Mouse (Mus musculus): ENCODE data around the gene Abhd14a.

Gene Abhd14a

GRCm38 (mm10) chr9:106470991-106471750 lies 23.7 kb upstream of the Abhd14a start:
- no peak for ATAC-seq (ENCODE audit: insufficient number of reproducible peaks, low FRiP score, low TSS enrichment)

GRCm38 (mm10) chr9:106469776-106470175 lies 22.3 kb upstream of the Abhd14a start:
- ATAC-seq (ENCODE audit: insufficient number of reproducible peaks, low FRiP score, low TSS enrichment) = no peak

GRCm38 (mm10) chr9:106469317-106469716 lies 21.8 kb upstream of the Abhd14a start:
- ATAC-seq (ENCODE audit: insufficient number of reproducible peaks, low FRiP score, low TSS enrichment) = no peak

GRCm38 (mm10) chr9:106467746-106468145 lies 20.3 kb upstream of the Abhd14a start:
- ATAC-seq (ENCODE audit: insufficient number of reproducible peaks, low FRiP score, low TSS enrichment) = no peak

GRCm38 (mm10) chr9:106466721-106467120 lies 19.2 kb upstream of the Abhd14a start:
- ATAC-seq (ENCODE audit: insufficient number of reproducible peaks, low FRiP score, low TSS enrichment) = no peak

DNA sequence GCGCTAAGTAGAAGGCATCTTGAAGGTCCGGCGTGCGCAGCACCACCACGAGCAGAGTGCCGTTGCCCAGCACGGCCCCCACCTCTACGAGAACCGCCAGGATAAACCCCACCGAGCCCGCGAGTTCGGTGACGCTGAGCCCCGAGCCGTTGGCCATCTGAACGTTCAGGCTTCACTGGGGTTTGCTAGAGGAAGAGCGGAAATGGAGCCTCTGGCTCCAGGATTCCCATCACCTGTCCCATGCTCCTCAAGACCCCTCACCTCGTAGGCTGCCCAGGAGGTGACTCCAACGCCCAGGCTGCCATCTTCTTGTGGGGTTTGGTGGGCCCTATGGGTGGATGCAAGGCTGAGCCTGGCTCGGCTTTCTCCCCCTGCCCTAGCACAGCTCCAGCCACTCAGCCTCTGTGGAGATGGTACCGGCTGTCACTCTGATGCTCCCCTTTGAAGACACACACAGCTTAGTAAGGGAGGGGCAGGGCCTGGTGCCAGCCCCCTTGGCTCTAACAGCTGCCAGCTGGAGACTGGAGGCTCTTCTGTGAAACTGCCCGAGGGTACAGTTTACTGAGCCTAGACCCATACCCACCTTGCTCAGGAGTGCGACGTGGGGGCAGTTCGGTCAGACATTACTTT lies 18.2 kb upstream of the Abhd14a start, which contains the start of gene Gpr62:
Gene Gpr62, minus strand, starts transcription at position 368 of the 630 bp plus-strand sequence.
- no peak for ATAC-seq (ENCODE audit: insufficient number of reproducible peaks, low FRiP score, low TSS enrichment)

GRCm38 (mm10) chr9:106464751-106465541 lies 17.5 kb upstream of the Abhd14a start:
- ATAC-seq (ENCODE audit: insufficient number of reproducible peaks, low FRiP score, low TSS enrichment) = peak; percentile 63

DNA sequence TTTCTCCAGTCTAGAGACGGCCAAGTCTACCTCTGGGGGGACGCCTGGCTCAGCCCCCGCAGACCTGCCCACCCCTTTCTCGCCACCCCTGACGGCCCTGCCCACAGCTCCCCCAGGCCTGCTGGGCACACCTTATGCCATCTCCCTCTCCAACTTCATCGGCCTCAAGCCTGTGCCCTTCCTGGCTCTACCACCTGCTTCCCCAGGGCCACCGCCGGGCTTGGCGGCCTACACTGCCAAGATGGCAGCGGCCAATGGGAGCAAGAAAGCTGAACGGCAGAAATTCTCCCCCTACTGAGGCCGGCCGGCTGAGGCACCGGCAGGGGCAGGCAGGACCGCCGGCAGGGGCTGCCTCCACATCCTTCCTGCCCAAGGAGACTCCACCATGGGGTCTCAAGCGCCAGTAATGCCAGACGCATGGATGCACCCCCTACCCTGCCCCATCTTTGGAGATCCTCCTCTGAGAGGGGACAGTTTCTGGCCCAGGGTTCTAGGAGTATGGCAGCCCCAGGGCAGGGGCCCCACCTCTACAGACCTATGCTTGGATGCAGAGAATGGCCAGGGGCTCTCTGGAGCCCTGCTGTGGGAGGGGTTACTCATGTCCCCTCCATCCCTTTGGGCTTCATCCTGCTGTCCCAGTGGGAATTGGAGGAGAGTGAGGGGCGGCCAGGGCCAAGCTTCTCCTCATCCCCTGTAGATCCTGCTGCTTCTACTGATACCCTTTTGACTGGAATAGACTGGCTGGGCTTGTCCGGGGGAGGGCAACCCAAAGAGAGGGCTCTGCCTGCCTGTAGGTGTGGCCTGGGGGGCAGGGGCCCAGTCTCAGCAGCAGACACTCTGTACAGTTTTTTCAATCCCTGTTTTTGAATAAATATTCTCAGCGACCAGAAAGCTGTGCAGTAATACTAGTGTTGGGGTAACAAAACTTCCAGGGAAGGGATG lies 15.9 kb upstream of the Abhd14a start:
- peak; percentile 41; the same call in 1 of the 2 replicates for ATAC-seq (ENCODE audit: insufficient number of reproducible peaks, low FRiP score, low TSS enrichment)

GRCm38 (mm10) chr9:106462430-106462800 lies 14.9 kb upstream of the Abhd14a start:
- no peak for ATAC-seq (ENCODE audit: insufficient number of reproducible peaks, low FRiP score, low TSS enrichment)

DNA sequence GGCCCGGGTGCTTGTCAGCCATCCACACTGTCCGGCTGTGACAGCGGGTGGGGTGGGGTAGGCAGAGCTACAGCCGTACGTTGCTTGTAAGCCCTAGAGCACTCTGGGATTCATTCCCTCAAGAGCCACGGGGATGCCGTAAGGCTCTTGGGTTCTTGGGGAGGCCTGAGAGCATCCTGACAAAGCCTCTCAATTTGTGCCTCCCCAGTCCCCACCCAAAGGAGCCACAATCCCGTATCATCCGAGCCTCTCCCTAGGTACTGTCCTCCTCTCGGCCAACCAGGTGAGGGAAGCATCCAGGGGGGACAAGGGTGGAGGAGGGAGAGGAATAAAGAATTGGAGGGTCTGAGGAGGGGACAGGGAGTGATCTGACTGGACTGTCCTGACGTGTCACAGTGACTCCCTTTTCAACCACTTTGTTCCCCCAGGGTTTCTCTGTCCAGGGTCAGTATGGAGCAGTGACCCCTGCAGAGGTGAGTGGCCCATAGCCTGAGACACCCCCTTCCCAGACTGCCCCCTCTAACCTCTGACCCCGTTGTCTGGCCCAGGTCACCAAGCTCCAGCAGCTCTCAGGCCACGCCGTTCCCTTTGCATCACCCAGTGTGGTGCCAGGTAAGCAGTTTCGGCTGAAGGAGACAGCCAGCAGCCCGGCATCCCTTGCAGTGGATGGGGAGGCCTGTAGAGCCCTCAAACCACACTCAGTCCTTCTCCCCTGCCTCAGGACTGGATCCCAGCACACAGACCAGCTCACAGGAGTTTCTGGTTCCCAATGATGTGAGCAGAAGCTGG lies 14.4 kb upstream of the Abhd14a start:
- ATAC-seq (ENCODE audit: insufficient number of reproducible peaks, low FRiP score, low TSS enrichment) = no peak

GRCm38 (mm10) chr9:106461026-106461415 lies 13.5 kb upstream of the Abhd14a start:
- no peak for ATAC-seq (ENCODE audit: insufficient number of reproducible peaks, low FRiP score, low TSS enrichment)

DNA sequence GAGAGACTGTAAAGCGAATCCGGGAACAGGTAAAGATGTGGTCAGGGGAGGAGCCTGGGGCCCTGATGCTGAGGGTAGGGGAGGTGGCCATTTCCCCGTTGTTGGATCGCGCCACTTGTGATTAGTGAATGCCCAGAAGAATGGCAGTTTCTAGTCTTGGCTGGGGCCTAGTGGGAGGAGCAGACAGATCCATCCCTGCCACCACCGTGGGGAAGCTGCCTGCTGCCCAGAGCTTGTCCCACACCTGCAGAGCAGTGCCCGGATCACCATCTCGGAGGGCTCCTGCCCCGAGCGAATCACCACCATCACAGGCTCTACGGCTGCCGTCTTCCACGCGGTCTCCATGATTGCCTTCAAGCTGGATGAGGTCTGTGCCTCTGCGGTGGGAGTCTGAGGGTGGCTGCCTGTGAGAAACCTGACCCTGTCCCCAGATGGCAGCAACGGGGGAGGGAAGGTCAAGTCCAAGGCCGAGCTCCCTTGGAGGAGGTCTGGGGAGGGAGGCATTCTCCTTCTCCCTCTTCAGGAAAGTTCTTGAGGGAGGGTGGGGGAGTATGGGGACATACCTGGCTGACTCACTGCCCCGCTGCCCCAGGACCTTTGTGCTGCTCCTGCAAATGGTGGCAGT lies 13.0 kb upstream of the Abhd14a start:
- peak; percentile 22; the same call in 1 of the 2 replicates for ATAC-seq (ENCODE audit: insufficient number of reproducible peaks, low FRiP score, low TSS enrichment)

DNA sequence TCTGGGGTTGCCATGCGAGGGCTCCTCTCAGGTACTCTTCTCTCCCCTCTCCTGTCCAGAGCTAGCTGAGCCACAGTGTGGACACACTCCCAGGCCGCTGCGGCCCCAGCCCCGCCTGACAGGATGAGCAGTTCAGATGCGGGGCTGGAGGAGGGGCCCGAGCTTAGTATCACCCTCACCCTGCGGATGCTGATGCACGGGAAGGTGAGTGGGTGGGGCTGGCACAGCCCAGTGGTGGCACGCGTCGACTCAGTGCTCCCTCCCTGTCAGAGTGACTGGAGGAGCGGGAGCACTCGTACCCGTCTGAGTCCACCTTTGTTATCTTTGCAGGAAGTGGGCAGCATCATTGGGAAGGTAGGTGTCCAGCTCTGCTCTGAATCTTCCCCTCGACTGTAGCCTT lies 12.5 kb upstream of the Abhd14a start:
- peak; percentile 1; the same call in 1 of the 2 replicates for ATAC-seq (ENCODE audit: insufficient number of reproducible peaks, low FRiP score, low TSS enrichment)

DNA sequence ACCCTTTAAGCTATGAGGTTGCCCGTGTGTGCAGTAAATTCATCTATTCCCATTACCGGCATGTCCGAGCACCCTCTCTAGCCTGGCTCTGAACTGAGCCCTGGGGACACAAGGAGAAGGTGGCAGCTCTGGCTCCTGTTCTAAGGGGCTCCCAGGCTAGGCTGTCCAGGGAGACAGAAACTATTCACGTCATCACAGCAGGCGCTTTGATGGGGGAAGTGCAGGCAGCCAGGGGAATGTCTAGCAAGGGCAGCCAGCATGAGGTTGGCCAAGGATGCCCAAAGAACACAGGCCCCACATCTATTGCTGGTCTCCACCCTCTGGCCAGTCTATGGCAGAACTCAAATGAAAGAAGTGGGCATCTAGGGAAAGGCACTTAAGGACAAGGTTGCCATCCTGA lies 10.4 kb upstream of the Abhd14a start:
- no peak for ATAC-seq (ENCODE audit: insufficient number of reproducible peaks, low FRiP score, low TSS enrichment)

DNA sequence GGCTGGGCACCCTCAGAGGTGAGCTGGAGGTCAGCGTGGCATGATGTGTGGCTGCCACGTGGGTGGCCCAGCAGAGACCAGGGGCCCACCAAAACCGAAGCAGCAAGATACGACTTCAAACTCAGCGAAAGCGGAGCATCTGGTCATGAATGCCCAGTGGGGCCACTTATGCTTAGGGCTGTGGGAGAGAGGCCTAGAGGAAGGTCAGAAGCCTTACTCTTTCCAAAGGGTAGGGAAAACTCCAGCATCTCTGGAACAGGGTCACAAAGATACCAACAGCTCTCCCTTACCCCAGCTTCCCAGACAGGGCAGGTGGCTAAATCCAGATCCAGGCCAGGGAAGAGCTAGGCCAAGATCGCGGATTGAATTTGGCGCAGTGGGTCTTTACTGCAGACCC lies 9.7 kb upstream of the Abhd14a start:
- no peak for ATAC-seq (ENCODE audit: insufficient number of reproducible peaks, low FRiP score, low TSS enrichment)

GRCm38 (mm10) chr9:106456325-106457162 lies 9.1 kb upstream of the Abhd14a start:
- ATAC-seq (ENCODE audit: insufficient number of reproducible peaks, low FRiP score, low TSS enrichment) = no peak

DNA sequence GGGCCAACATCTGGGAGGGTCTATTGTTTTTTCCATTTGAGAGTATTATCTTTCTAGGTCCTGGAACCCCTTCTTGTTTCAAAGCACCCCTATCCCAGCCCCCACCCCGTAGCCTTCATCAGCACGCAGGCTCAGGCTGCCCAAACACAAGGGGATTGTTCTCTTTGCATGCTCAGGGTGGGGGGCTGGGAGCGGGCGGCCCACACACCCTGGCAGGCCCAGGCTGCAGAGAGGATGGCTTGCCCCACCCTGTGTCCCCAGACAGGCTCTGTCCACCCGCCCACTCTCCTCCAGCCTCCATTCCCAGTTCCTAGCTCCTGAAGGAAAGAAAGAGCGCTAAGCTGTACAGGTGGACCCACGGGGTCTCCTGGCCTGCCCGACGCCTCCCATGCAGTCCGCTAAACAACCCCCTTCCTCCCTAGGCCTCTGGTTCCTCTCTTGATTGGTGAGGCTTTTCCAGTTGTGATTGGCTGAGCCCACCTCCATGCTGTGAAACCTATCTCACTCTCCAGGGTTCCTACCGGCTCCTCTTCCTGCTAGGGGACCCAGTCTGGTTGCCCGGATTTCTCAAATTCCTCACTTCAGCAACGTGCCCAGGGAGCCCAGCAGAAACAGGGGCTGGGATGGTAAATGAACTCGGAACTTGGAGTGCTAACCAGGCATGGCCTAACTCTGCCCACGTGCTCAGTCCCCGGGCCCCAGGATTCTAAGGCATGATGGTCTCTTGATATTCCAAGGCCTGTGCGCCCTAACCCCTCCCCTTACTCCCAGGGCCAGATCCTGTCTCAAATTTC lies 7.6 kb upstream of the Abhd14a start:
- ATAC-seq (ENCODE audit: insufficient number of reproducible peaks, low FRiP score, low TSS enrichment) = no peak

Data from cerebellum, adult (tissue).